Mouse (Mus musculus) bone marrow, adult 2 months (tissue): ENCODE results near the gene Mast3. TPM values are rescaled to one million over a fixed set of nuclear protein-coding genes. Genes with fewer than 3 reads are reported as not detected.

ENCODE experiments used
- H3K27ac ChIP-seq: fragments of 200-500 bp; 2 replicates; pipeline ENCODE4 v1.5.1; 2012; ENCODE audit warnings: low read depth, mild to moderate bottlenecking, control low read depth, inconsistent platforms, low read length; ENCODE audit not compliant: control insufficient read depth, poor library complexity, insufficient read depth
- H3K4me1 ChIP-seq: fragments of 200-500 bp; 2 replicates; pipeline ENCODE4 v1.6.1; 2011; ENCODE audit warnings: low read length; ENCODE audit not compliant: control insufficient read depth, insufficient read depth
- H3K4me3 ChIP-seq: fragments of 200-500 bp; replicated peaks from 2 replicates; pipeline ENCODE3; 2011; ENCODE audit warnings: mild to moderate bottlenecking, low read depth, low read length, control low read depth; ENCODE audit not compliant: control insufficient read depth
- CTCF ChIP-seq: fragments of 200-500 bp; IDR thresholded peaks from 2 replicates; pipeline ENCODE4 v1.5.1; 2011; ENCODE audit warnings: low read length, control low read depth; ENCODE audit not compliant: control insufficient read depth, insufficient read depth
- POLR2A ChIP-seq: fragments of 200-500 bp; IDR thresholded peaks from 2 replicates; pipeline ENCODE4 v1.6.1; 2011; ENCODE audit warnings: low read depth, mild to moderate bottlenecking, control low read depth, low read length, borderline replicate concordance; ENCODE audit not compliant: control insufficient read depth
- WGBS: fragments of 180-500 bp; shearing (Covaris S2); methylation state at CpG from one replicate; pipeline ENCODE4 v1.1.7; 2018; 5-methylcytosine and 5-hydroxymethylcytosine counted together
- polyA plus RNA-seq: library from polyadenylated mRNA; stranded (reverse); fragments of >200 nt; gene quantifications from 2 replicates; pipeline ENCODE4 v1.2.4, GENCODE M21; 2011; ENCODE audit warnings: low replicate concordance; ENCODE audit not compliant: missing spikeins, insufficient read depth, insufficient read length

Gene Mast3
- polyA plus RNA-seq, 1 experiment, result 70.7 TPM

DNA sequence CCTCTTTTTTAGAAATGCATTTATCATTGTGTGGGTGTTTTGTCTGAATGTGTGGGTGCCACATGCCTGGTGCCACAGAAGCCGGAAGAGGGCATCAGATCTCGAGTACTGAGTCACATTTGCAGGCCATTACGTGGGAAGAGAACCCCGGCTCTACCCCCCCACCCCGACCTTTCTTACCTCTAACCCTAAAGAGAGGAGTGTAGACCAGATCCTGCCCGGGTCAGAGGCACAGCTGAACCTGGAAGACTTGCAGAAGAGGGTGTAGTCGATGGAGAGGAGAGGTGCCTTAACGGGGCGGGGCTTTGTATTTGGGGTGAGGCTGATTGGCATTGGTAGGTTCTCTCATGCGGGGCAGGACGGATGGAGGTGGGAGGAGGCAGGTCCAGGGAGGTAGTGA, 60.0 kb downstream of the Mast3 start:
- no peak for TF ChIP-seq CTCF
- no peak for TF ChIP-seq POLR2A
- Histone ChIP-seq H3K27ac (no peak overlapping the region), H3K4me3 (no peak overlapping the region), H3K4me1 (no peaks in the 10 kb centered on the region)
- 38% methylated on average over 11 of the region's 11 CpGs for WGBS

DNA sequence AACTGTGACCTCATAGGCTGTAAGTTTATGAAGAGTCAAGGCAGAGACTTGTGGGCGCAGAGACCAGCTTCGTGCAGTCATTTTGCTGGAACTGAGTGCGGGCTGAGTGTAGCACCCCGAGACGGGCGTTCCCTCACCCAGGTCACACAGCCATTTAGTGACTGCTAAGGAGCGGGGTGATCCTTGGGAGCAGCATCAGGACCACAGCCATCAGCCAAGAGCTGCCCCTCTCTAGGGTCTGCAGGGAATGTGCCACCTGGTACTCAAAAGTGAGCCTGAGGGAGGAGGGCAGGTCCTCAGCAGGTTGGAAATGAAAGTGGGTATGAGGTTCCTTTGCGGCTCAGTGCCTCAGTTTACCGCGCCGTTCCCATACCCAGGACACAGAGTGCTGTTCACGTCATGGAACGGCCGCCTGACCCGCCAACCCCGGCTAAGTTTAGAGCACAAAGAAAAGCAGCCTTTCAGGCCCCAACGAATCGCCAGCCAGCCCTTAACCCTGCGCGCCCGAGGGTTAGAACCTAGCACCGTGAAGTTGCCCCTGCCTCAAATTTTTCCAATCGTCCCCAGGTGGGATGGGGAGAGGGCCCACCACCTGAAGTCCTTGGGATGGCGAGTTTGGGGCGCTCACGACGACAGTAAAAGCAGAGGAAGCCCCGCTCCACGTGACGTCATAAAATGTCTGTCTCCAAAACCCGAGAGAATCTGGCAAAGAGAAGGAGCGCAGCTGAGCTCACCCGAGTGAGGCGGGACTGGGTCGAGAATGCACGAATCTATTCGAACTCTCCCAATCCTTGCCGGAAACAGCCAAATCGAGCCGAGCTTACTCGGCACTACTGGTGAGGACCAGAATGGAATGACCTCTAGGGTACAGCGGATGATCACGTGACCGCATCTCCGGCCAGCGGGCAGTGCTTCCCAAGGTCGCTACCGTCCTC, 60.9 kb downstream of the Mast3 start:
- 3% methylated on average over 48 of the region's 48 CpGs for WGBS
- H3K4me1 ChIP-seq, result no peaks in the 10 kb centered on the region
- no peak for TF ChIP-seq CTCF
- TF ChIP-seq POLR2A, result no peak
- H3K27ac ChIP-seq, result no peak overlapping the region
- H3K4me3 ChIP-seq, result peak overlapping the region; percentile 37

DNA sequence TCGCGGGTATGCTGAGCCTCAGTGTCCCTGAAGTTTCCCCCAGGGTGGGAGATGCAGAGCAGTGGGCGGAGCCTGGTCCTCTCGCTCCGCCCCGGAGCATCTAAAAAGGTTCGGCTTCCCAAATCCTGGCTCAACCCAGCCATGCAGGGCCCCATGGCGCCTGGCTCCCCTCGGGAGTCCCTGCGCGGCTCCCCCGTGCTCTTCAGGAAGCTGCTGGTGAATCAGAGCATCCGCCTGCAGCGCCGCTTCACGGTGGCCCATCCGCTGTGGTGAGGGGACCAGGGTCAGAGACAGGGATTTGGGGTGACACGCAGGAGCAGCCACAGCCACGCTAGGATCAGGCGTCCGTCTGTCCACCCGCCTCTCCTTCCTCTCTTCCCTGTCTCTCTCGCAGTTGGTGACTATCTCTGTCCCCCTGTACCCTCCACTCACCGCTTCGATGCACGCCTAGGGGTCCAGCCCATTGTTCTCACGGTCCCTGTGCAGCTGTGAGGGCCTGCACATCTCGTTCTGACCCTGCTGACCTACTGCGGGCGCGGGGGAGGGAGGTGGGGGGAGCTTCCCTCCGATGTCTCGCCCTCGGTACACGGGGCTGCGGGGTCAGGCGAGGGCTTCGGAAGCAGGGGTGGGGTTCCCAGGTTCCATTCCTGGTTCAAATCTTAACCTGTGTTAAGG, 61.7 kb downstream of the Mast3 start:
- TF ChIP-seq CTCF, result no peak
- TF ChIP-seq POLR2A, result no peak
- Histone ChIP-seq H3K27ac (no peak overlapping the region), H3K4me3 (no peak overlapping the region), H3K4me1 (no peaks in the 10 kb centered on the region)
- 3% methylated on average over 38 of the region's 38 CpGs for WGBS

GRCm38 (mm10) chr8:70742176-70742575, 62.7 kb downstream of the Mast3 start:
- Histone ChIP-seq H3K27ac (no peak overlapping the region), H3K4me3 (no peak overlapping the region), H3K4me1 (no peaks in the 10 kb centered on the region)
- TF ChIP-seq CTCF (no peak), POLR2A (no peak)
- WGBS, result 79% methylated on average over 11 of the region's 11 CpGs

DNA sequence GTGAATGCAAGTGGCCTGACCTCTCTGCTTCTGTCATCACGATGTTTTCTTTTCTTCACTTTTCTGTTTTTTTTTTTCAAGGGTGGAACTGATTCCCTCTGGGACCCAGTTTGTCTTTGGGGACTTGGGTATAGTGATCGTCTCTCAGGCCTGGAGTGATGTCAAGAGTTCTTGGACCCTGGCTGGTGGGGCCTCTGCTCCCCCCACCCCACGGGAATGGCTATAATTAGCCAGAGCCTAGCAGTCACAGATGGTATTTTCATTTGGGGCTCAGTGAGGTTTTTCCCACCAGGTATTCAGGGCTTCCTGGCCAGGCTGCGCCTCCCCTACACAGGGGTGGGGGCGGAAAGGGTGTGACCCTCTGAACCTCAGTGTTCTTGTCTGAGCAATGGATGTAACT, 63.2 kb downstream of the Mast3 start:
- WGBS, result 59% methylated on average over 5 of the region's 5 CpGs
- no peak overlapping the region for H3K4me3 ChIP-seq
- no peak for TF ChIP-seq POLR2A
- no peak for TF ChIP-seq CTCF
- H3K27ac ChIP-seq, result no peak overlapping the region
- no peaks in the 10 kb centered on the region for H3K4me1 ChIP-seq

GRCm38 (mm10) chr8:70738211-70738610, 66.6 kb downstream of the Mast3 start:
- Histone ChIP-seq H3K27ac (no peak overlapping the region), H3K4me3 (no peak overlapping the region), H3K4me1 (no peaks in the 10 kb centered on the region)
- 36% methylated on average over 3 of the region's 3 CpGs for WGBS
- TF ChIP-seq POLR2A (no peak), CTCF (no peak)

GRCm38 (mm10) chr8:70737705-70738104, 67.1 kb downstream of the Mast3 start:
- no peak for TF ChIP-seq CTCF
- no peak for TF ChIP-seq POLR2A
- Histone ChIP-seq H3K4me3 (no peak overlapping the region), H3K27ac (no peak overlapping the region), H3K4me1 (no peaks in the 10 kb centered on the region)
- WGBS, result 69% methylated on average over 5 of the region's 5 CpGs

GRCm38 (mm10) chr8:70730956-70731355, 73.9 kb downstream of the Mast3 start:
- H3K27ac ChIP-seq, result peak overlapping the region; percentile 66
- peaks cover 2% of the 10 kb centered on the region; the same call in 1 of the 2 replicates for H3K4me1 ChIP-seq

More at GRCm38 (mm10) chr8:70730956-70731355, 73.9 kb downstream of the Mast3 start:
- WGBS, result 47% methylated on average over 4 of the region's 4 CpGs
- TF ChIP-seq CTCF (0 out of 2 replicates have a peak, but pooled peaks have one; percentile 10), POLR2A (no peak)
- no peak overlapping the region for H3K4me3 ChIP-seq
